Mouse (Mus musculus) spleen, postnatal 4 days (tissue): ENCODE measurements around the gene C530008M17Rik.
"Not testable (repeated sequence)": the region's sequence is repeated elsewhere in the genome, so short reads cannot be mapped to it uniquely, and the experiment has no call there.

Experiments used
- DNase-seq, 2 experiments: peaks; one replicate each; pipeline ENCODE4 v3.0.0; 2022; ENCODE audit warnings: low spot score in 2 of 2

C530008M17Rik gene

DNA sequence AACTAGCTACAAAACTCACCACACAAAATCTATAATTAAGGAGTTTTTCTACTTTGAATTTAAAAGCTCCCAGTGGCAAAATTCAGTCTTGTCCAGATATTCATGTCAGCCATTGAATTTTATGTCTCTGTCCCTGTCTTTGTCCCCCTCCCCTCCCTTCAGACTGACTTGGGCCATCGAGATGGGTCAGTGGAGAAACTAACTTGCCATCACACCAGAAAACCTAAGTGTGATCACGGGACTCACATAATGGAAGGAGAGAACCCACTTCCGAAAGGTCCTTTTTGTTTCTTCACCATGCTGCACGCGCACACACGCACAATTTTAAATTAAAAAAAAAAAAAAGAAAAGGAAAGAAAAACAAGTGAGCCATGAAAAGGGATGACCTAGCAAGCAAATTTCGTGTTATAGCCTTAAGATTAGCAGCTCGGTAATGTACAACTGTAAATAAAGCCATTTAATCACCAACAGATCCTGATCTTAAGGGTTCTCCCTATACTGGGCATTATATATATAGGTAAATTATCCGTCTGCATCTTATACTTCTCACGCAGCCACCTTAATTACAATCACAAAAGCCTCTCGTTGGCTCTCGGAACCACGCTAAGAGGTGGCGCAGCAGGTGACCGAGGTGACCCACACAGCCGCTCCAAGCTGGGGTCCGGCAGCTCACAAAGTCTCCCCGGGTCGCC, 248.5 kb downstream of the C530008M17Rik start:
- DNase-seq, result no peak

DNA sequence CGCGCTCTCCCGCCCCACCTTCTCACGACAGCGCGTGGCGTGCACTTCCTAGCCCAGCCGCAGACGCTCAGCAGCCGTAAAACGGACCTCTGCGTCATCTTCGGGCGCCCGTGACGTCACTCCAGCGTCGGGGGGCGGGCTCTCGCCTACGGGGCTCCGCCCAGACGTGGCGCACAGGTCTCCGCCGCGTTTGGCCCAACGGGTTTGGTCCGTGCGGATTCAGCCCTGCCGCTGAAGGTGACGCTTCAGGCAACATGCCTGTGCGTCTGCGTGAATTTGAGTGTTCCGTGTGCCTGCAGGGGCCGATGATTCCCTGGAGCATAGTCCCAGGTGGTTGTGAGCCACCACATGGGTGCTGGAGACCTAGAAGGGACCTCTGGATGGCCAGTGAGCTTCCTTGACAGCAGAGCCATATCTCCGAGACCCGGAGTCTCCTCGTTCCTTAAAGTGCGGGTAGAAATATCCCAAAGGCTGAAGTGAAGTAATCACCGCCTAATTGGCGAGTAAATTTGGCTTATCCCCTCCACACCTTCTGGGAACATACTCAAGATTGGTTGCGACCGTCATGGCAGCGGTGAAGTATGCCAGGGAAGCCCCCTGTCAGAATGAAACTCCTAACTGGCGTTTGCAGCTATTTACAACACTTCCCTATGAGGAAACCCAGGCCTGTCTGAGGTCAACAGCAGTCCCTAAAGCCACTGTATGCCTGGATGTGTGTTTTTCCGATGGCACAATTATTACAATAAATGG, 249.3 kb downstream of the C530008M17Rik start, which contains the start of gene Aasdh:
Gene Aasdh (minus strand): TSS at position 110 of the 750 bp plus-strand sequence.
- DNase-seq, result peak; percentile 97 to 100

DNA sequence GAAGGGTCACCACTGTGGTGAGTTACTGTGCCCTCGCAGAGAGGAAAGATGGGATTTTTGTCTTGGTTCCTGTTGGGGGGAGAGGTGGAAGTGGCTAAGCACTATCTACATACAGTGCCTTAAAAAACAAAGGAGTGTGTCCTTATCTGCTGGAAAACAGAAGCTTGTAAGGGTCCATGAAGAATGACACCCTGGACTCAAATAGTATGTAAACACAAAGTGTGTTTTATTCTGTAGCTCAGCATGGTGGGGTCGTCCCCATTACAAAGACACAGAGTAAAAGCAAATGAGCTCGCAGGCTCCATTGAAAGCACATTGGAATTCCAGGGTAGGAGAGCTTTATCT, 249.8 kb downstream of the C530008M17Rik start:
- DNase-seq, result no peak

- no peak for DNase-seq
Measured at GRCm38 (mm10) chr5:76910807-76911206, 254.5 kb downstream of the C530008M17Rik start.

DNA sequence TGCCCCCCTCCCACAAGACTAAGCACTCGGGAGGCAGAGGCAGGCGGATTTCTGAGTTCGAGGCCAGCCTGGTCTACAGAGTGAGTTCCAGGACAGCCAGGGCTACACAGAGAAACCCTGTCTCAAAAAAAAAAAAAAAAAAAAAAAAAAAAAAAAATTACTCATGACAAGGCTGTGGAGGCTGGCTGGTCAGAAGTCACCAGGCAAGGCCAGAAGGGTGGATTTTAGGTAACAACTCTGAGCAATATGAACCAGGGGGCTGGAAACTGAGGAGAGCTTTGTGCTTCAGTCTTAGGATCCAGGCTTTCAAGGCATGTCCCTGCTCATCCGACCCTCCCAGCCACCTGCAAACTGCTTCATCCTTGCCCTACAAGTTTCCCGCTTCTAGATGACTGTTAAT, 256.2 kb downstream of the C530008M17Rik start:
- not testable (repeated sequence) for DNase-seq

DNA sequence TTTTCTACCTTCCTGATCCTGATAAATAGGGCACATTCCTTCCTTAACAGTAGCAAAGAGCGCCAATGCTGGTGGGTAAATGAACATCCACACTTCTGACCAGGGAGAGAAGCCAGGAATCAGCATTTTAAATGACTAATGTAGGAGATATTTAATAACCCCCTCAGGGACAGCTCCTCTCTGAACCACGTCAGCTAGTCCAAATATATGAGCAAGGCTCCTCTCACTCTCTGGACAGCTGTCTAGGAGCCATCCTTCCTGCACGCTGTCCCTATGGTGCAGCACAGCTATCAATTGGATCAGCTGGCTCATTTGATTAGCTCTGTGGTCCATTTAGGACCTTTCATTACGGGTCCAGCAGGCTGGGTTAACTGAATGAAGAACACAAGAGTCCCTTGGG, 266.5 kb downstream of the C530008M17Rik start:
- no peak for DNase-seq
